Mouse (Mus musculus) thymus, adult 18-20 months (tissue): ENCODE results near the gene Mapk8.

Source experiments
- DNase-seq, 2 experiments: peaks; one replicate each; pipeline ENCODE4 v3.0.0; 2022; ENCODE audit warnings: mixed read lengths in 2 of 2

The Mapk8 gene

DNA sequence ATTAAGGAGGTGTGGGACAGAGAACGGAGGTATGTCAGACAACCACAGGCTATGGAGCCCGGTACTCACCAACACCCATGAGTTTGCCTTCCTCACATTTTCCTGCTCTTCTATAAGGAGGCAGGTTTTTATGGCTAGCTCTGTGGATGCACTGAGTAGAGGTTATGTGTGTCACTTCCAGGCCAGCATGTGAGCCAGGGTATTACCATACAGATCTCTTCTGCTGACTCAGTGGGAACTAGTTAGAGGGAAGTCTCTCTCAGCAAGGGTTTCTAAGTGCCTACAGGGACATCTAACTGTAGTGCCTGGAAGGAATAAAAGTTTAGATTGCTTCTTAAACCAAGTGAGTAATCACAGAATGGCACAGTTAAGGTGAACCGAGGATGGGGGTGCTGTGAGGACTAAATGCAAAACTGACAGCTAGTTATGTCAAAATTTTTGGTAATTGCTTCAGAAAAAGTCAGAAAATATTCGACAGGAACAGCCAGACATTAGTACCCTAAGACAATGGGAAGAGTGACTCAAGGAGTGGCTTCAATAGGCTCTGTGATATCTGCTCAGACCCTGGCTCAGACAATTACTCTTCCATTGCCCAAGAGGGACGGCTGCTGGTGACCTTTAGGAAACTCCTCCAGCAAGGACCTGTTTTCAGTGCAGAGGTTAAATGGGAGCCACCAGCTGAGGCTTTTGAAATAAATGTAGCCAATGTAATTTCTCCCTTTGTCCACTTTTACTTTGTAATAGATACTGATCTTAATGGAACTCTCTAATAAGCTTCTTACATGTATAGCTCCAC, 48.7 kb downstream of the Mapk8 start:
- DNase-seq: no peak

- no peak for DNase-seq
These were observed 66.0 kb downstream of the Mapk8 start for GRCm38 (mm10) chr14:33380830-33381457.

DNA sequence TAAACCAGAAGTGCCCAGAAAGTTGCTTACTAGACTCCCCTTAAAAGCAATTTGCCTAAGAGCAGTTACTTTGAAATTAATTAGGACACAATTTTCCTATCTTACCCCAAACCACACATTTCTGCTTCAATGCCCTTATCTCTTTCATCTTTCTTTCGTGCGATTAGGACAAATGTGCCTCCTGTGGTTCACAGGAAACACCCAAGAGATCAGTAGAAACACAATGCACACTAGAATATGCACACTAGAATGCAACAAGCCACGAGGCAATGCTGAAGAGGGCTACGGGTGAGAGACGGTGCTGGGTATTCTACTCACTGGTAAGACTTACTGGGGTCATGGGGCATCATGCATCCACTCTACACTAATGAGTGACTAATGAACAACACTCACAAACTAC, 68.2 kb downstream of the Mapk8 start:
- no peak for DNase-seq

- DNase-seq: no peak
These were observed 69.7 kb downstream of the Mapk8 start for GRCm38 (mm10) chr14:33377211-33377610.

DNA sequence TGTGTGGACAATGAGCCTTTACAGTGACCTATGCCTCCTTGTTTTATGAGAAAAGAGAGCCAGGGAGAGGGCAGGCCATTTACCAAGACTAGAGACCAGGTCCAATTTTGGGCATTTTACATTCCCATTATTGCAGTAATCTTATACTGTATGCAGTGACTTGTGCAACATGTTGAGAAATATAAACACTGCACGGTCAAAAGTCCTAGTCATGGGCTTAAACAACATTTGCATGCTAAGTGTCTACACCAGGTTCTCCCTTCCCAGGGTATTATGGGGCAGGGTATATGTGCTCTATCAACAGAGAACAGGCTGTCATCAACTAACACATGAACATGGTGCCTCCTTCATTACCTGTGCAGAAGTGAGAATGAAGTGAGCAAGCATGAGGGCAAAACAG, 72.9 kb downstream of the Mapk8 start:
- no peak for DNase-seq

- DNase-seq: no peak
These were observed 73.7 kb downstream of the Mapk8 start for GRCm38 (mm10) chr14:33373271-33373670.

DNA sequence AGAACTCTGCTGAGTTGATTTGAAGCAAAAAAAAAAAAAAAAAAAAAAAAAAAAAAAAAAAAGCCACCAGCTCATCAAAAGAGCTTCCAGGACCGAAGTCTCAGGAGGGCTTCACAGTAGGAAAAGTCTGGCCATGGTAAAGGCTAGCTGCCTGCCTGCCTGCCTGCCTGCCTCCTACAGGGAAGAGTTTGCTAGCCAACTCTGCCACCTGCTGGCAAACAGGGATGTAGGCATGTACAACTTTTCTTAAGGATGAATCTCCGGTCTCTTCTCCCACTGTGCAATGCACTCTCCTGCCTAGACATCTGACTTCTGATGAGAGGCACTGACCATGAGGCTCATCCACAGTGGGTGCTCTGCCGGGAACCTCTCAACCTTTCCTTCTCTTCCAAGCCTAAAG, 75.7 kb downstream of the Mapk8 start:
- no peak for DNase-seq

DNA sequence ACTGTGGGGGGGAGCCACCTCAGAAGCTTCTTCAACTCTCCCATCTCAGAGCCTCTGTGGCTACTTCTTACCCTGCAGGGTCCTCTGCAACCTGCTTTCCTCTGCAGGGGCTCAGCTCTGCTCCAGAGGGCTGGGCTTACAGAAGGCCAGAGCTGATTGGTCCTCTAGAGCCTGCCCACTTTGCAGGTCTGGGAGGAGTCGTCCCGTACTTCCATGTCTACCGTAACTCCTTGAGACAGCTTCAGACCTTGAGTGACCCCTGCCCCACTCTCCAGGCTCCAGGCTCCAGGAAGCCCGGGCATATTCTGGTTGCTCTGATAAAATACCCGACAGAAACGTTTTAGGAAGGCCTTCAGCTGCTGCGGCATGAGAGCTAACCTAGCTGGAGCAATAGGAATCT, 76.9 kb downstream of the Mapk8 start:
- DNase-seq: no peak

DNA sequence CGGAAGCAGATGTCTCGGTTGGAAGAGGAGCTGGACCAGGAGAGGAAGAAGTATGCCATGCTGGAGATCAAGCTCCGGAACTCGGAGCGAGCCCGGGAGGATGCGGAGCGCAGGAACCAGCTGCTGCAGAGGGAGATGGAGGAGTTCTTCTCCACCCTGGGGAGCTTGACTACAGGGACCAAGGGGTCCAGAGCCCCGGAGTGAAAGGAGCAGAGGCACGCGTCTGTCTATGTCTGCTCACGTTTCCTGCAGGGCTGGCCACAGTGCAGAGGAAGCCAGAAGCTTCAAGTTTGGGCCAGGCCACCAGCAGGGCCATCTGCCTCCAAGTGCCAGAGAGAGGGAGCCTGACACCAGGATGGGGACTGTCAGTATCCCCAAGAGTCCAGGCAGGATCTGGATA, 77.6 kb downstream of the Mapk8 start:
- no peak for DNase-seq

DNA sequence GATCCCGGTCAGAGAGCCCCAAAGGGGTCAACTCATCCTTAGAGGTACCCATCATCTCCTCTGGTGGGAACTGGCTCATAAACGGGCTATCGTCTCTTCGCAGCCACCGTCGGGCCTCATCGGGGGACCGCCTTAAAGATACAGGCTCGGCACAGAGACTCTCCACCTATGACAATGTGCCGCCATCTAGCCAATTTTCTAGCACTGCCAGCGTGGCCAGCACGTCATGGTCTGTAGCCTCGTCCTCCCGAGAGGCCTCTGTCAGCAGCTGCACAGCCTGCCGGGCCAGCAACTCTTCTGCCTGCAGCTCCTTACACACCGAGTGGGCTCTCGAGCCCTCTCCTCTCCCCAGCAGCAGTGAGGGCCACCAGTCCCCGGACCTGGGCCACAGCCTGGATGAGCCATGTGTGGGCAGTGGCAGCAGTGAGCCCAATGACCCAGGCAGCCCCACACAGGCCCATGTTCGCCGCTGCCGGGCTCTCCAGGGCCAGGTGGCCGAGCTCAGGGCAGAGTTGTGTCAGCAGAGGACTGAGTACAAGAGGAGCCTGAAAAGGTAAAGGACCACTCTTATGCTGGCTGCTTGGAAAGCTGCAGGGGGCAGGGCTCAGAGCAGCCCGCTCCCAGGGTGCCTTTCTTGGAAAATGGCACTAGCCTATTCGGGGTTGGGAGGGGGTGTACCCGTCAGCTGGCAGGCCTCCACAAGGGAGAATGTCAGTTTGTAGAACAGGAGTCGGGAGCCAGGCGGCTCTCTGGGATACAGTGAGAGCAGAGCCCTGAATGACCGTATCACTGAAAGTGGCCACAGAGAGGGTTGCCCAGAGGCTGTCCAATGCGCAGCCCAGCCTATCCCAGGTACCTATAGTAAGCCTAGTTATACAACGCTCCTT, 79.8 kb downstream of the Mapk8 start:
- no peak for DNase-seq

GRCm38 (mm10) chr14:33364061-33364460, 82.9 kb downstream of the Mapk8 start:
- no peak for DNase-seq

- DNase-seq: no peak
These were observed 83.3 kb downstream of the Mapk8 start for GRCm38 (mm10) chr14:33363611-33364010.

- no peak for DNase-seq
These were observed 84.2 kb downstream of the Mapk8 start for GRCm38 (mm10) chr14:33362807-33363206.

- DNase-seq: no peak
These were observed 84.8 kb downstream of the Mapk8 start for GRCm38 (mm10) chr14:33362122-33362521.

- no peak for DNase-seq
These were observed 85.4 kb downstream of the Mapk8 start for GRCm38 (mm10) chr14:33361546-33361945.

DNA sequence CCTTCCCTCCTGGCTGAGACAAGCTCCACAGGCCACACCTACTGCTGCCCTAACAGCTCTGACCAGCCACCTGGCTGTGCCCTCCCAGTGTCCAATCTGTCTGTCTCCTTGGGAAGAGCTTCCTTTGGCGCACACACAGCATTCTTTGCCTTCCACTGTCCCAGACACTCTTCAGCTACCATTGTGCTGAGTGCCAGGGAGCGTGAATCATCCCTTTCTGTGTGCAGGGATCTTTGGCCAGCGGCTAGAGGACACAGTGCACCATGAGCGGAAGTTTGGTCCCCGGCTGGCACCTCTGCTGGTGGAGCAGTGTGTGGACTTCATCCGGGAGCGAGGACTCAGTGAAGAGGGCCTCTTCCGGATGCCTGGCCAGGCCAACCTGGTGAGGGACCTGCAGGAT, 88.1 kb downstream of the Mapk8 start:
- no peak for DNase-seq

DNA sequence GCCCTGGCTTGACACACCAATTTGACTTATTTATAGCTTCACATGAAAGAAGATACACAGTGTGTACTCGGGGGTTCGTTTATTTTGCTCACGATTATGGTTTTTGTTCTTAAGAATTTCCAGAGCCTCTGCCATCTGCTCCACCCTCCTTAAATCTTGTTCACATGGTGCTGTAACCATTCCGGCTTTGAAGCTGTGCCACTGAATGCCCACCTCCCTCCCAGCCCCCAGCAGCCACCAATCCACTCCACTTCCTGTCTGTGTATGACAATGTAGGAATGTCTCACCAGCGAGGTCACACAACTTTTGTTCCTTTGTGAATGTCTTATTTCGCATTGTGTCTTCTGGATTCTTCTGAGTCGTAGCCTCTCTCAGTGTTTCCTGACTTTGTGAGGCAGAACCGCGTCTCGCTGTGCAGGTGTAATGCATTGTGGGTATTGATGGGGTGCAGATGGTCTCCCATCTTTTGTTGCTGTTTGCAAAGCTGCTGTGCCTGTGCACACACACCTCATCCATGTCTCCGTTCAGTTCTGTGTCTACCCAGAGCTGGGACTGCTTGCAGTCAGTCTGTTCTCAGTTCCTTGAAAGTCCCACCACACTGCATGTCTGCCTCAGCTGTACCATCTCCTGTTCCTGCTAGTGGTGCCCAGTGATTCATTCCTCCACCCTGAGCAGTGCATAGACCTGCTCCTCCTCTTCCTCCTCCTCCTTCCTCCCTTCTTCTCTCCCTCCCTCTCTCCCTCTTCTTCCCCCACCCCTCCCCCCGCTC, 89.2 kb downstream of the Mapk8 start:
- no peak for DNase-seq

DNA sequence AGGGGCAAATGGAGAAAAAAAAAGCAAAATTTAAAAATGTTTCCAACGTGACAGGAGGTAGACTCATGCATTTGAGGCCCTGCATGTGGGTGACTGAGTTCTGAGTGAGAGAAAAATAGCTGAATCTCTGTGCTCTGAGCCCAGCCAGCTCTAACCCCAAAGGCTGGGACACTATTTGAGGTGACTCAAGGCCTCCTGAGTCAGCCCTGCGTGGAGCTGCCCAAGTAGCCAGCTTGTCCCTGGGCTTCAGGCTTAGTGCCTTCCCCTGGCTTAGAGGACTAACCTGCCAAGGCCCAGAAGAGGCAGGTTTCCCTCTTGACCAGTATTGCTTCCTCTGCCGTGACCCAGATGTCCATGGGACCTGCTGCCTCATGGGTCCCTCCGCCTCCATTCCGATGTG, 91.7 kb downstream of the Mapk8 start:
- no peak for DNase-seq

GRCm38 (mm10) chr14:33352890-33353289, 94.1 kb downstream of the Mapk8 start:
- no peak for DNase-seq

GRCm38 (mm10) chr14:33351984-33352722, 94.8 kb downstream of the Mapk8 start:
- DNase-seq: no peak

- DNase-seq: no peak
These were observed 95.9 kb downstream of the Mapk8 start for GRCm38 (mm10) chr14:33351019-33351418.

DNA sequence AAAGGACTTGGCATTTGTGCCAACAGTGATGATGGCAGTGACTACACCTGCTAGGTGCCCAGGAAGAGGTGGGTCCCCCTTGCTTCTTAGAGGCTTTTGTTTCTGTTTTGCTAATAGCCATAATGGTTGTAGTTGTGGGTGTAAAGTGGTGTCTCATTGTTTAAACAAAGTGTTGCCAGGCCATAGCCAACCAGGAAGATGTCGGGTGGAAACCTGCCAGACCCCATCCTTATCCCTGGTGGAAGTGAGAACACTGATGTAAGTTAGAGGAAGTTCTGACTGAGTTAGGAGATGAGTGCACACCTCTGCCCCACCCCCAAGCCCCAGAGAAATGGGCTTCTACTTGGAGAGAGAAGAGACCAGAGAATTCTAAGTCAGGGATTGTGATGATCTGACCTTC, 98.8 kb downstream of the Mapk8 start:
- DNase-seq: no peak
